Mouse (Mus musculus) kidney, adult 2 months (tissue): ENCODE data around the gene Rif1. TPM values are rescaled to one million over a fixed set of nuclear protein-coding genes. Genes with fewer than 3 reads are reported as not detected.

ENCODE experiments used
- DNase-seq: peaks from one replicate; pipeline ENCODE4 v3.0.0; 2021
- H3K27ac ChIP-seq: fragments of 200-500 bp; 2 replicates; pipeline ENCODE4 v1.5.1; 2012; ENCODE audit warnings: low read depth, low read length, control low read depth, inconsistent platforms; ENCODE audit not compliant: insufficient read depth
- H3K27me3 ChIP-seq: fragments of 200-500 bp; replicated peaks from 2 replicates; pipeline ENCODE4 v1.6.1; 2012; ENCODE audit warnings: mild to moderate bottlenecking, moderate library complexity, low read length, inconsistent platforms; ENCODE audit not compliant: control insufficient read depth, insufficient read depth
- H3K36me3 ChIP-seq: fragments of 200-500 bp; 2 replicates; pipeline ENCODE4 v1.6.1; 2012; ENCODE audit warnings: mild to moderate bottlenecking, moderate library complexity, low read length, inconsistent platforms; ENCODE audit not compliant: control insufficient read depth, insufficient read depth
- H3K4me1 ChIP-seq: fragments of 200-500 bp; 2 replicates; pipeline ENCODE4 v1.6.1; 2011; ENCODE audit warnings: low read length; ENCODE audit not compliant: control insufficient read depth, insufficient read depth
- H3K4me3 ChIP-seq: fragments of 200-500 bp; 2 replicates; pipeline ENCODE4 v1.5.1; 2011; ENCODE audit warnings: mild to moderate bottlenecking, low read depth, low read length, control low read depth; ENCODE audit not compliant: insufficient read depth
- CTCF ChIP-seq: fragments of 200-500 bp; conservative IDR thresholded peaks from 2 replicates; pipeline ENCODE4 v1.5.1; 2011; ENCODE audit warnings: low read depth, mild to moderate bottlenecking, control low read depth, low read length, moderate library complexity, mixed read lengths; ENCODE audit not compliant: insufficient read depth, insufficient read length
- POLR2A ChIP-seq: fragments of 200-500 bp; IDR thresholded peaks from one replicate; pipeline ENCODE4 v1.6.1; 2011; ENCODE audit warnings: low read depth, low read length, control low read depth
- WGBS: fragments of 180-500 bp; shearing (Covaris S2); methylation state at CpG from one replicate; pipeline ENCODE4 v1.1.7; 2018; 5-methylcytosine and 5-hydroxymethylcytosine counted together
- polyA plus RNA-seq: library from polyadenylated mRNA; depleted of rRNA; stranded (reverse); fragments of >200 nt; gene quantifications from 2 replicates; pipeline ENCODE4 v1.2.3, GENCODE M21; 2012

Rif1 gene
- polyA plus RNA-seq, 1 experiment: 1.6 TPM

- Histone ChIP-seq H3K4me1 (no peaks in the 10 kb centered on the region), H3K27ac (no peak overlapping the region), H3K4me3 (no peak overlapping the region), H3K36me3 (no peaks in the 10 kb centered on the region), H3K27me3 (no peaks in the 10 kb centered on the region)
- WGBS: 74% methylated on average over 11 of the region's 11 CpGs
- DNase-seq: peak; percentile 65
- no peak for TF ChIP-seq POLR2A
- no peak for TF ChIP-seq CTCF
These were observed 21.8 kb upstream of the Rif1 start for GRCm38 (mm10) chr2:52050823-52051222.

GRCm38 (mm10) chr2:52052335-52052734, 20.3 kb upstream of the Rif1 start:
- no peaks in the 10 kb centered on the region for H3K4me1 ChIP-seq
- TF ChIP-seq CTCF: no peak
- no peak for TF ChIP-seq POLR2A
- DNase-seq: no peak
- H3K27ac ChIP-seq: no peak overlapping the region
- H3K36me3 ChIP-seq: no peaks in the 10 kb centered on the region
- WGBS: 67% methylated on average over 4 of the region's 4 CpGs
- no peaks in the 10 kb centered on the region for H3K27me3 ChIP-seq
- no peak overlapping the region for H3K4me3 ChIP-seq

GRCm38 (mm10) chr2:52053502-52053901, 19.1 kb upstream of the Rif1 start:
- H3K27ac ChIP-seq: no peak overlapping the region
- WGBS: 47% methylated on average over 5 of the region's 5 CpGs
- H3K4me3 ChIP-seq: no peak overlapping the region
- H3K27me3 ChIP-seq: no peaks in the 10 kb centered on the region
- no peak for DNase-seq
- H3K4me1 ChIP-seq: no peaks in the 10 kb centered on the region
- no peak for TF ChIP-seq CTCF
- TF ChIP-seq POLR2A: no peak
- no peaks in the 10 kb centered on the region for H3K36me3 ChIP-seq

GRCm38 (mm10) chr2:52055616-52056015, 17.0 kb upstream of the Rif1 start:
- TF ChIP-seq CTCF: no peak
- no peak for TF ChIP-seq POLR2A
- Histone ChIP-seq H3K4me3 (no peak overlapping the region), H3K36me3 (no peaks in the 10 kb centered on the region), H3K27me3 (no peaks in the 10 kb centered on the region), H3K27ac (no peak overlapping the region), H3K4me1 (no peaks in the 10 kb centered on the region)
- no peak for DNase-seq
- WGBS: 35% methylated on average over 4 of the region's 4 CpGs

GRCm38 (mm10) chr2:52057099-52057498, 15.5 kb upstream of the Rif1 start:
- DNase-seq: no peak
- 88% methylated on average over 1 of the region's 1 CpGs for WGBS
- Histone ChIP-seq H3K27ac (no peak overlapping the region), H3K27me3 (no peaks in the 10 kb centered on the region), H3K4me1 (no peaks in the 10 kb centered on the region), H3K36me3 (no peaks in the 10 kb centered on the region), H3K4me3 (no peak overlapping the region)
- TF ChIP-seq CTCF: no peak

DNA sequence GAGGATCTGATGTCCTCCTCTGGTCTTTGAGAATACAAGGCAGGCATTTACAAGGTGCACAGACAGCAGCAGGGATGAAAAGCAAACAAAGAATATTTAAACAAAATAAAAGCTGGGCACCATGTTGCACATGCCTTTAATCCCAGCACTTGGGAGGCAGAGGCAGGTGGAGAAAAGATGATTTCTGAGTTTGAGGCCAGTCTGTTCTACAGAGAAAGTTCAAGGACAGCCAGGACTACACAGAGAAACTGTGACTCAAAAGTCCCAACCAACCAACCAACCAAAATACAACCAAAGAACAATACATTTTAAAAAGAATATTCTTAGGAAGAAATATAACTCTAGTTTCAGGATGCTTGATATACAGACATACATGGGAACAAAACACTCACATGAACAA, 15.0 kb upstream of the Rif1 start:
- no peaks in the 10 kb centered on the region for H3K27me3 ChIP-seq
- H3K4me3 ChIP-seq: no peak overlapping the region
- no peaks in the 10 kb centered on the region for H3K4me1 ChIP-seq
- TF ChIP-seq CTCF: no peak
- TF ChIP-seq POLR2A: no peak
- no peak overlapping the region for H3K27ac ChIP-seq
- no peak for DNase-seq
- no peaks in the 10 kb centered on the region for H3K36me3 ChIP-seq

- H3K4me1 ChIP-seq: no peaks in the 10 kb centered on the region; the same call in 1 of the 2 replicates
- DNase-seq: no peak
- H3K4me3 ChIP-seq: no peak overlapping the region
- no peak for TF ChIP-seq POLR2A
- no peak for TF ChIP-seq CTCF
- no peaks in the 10 kb centered on the region for H3K36me3 ChIP-seq
- H3K27ac ChIP-seq: no peak overlapping the region
- 67% methylated on average over 1 of the region's 1 CpGs for WGBS
- no peaks in the 10 kb centered on the region for H3K27me3 ChIP-seq
These were observed 4.0 kb upstream of the Rif1 start for GRCm38 (mm10) chr2:52068641-52069040.

DNA sequence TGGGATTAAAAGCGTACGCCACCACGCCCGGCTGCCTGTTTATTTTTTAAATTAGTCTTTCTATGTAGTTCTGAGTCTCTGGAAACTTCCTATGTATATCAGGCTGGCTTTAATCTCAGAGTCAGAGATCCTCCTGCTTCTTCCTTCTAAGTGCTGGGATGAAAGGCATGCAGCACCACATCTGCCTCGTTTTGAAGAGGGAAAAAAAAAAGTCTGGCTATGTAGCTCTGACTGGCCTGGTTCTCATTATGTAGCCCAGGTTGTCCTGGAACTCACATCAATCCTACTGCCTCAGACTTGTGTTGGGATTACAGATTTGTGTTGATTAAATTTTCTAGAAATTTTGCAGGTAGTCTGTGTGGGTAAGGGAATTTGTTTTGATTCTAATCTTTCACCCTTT, 1.8 kb upstream of the Rif1 start:
- no peak for DNase-seq
- Histone ChIP-seq H3K4me1 (no peaks in the 10 kb centered on the region; the same call in 1 of the 2 replicates), H3K27me3 (no peaks in the 10 kb centered on the region), H3K36me3 (no peaks in the 10 kb centered on the region), H3K27ac (no peak overlapping the region), H3K4me3 (no peak overlapping the region)
- TF ChIP-seq CTCF: no peak
- no peak for TF ChIP-seq POLR2A
- 92% methylated on average over 5 of the region's 5 CpGs for whole genome bisulfite sequencing
